Mouse (Mus musculus): ENCODE data around the gene Tram2.

GRCm38 (mm10) chr1:21070658-21071057 is 8.4 kb downstream of the Tram2 start:
- TF ChIP-seq POLR2A (IDR thresholded peaks at IDR 0.05; ENCODE audit: borderline replicate concordance, low read depth, low read length), result no peak
- TF ChIP-seq CTCF (IDR thresholded peaks at IDR 0.05; ENCODE audit: low read depth, low read length), result no peak
